Mouse (Mus musculus) midbrain, embryonic 12.5 days (tissue): ENCODE results near the gene Arhgef17. TPM values are rescaled to one million over a fixed set of nuclear protein-coding genes. Genes with fewer than 3 reads are reported as not detected.

Source experiments
- ATAC-seq: fragments of 200-750 bp; cut with Nextera tagmentation; 2 replicates; pipeline ENCODE4 v1.8.0; 2017; ENCODE audit warnings: low read depth, moderate TSS enrichment, moderate library complexity; ENCODE audit not compliant: low FRiP score
- H3K27ac ChIP-seq: fragments of 300-500 bp; sonication (generic); replicated peaks from 2 replicates; pipeline ENCODE4 v1.5.1; 2016; ENCODE audit warnings: mild to moderate bottlenecking
- H3K27me3 ChIP-seq: fragments of 300-500 bp; sonication (generic); 2 replicates; pipeline ENCODE4 v1.6.1; 2016; ENCODE audit warnings: mild to moderate bottlenecking
- H3K36me3 ChIP-seq: fragments of 300-500 bp; sonication (generic); 2 replicates; pipeline ENCODE4 v1.6.1; 2016
- H3K4me1 ChIP-seq: fragments of 300-500 bp; sonication (generic); 2 replicates; pipeline ENCODE4 v1.6.1; 2016
- H3K4me2 ChIP-seq: fragments of 300-500 bp; sonication (generic); replicated peaks from 2 replicates; pipeline ENCODE4 v1.6.1; 2016; ENCODE audit warnings: mild to moderate bottlenecking, moderate library complexity
- H3K4me3 ChIP-seq: fragments of 300-500 bp; sonication (generic); 2 replicates; pipeline ENCODE4 v1.5.1; 2016; ENCODE audit warnings: mild to moderate bottlenecking
- H3K9ac ChIP-seq: fragments of 300-500 bp; sonication (generic); replicated peaks from 2 replicates; pipeline ENCODE4 v1.6.1; 2016; ENCODE audit warnings: mild to moderate bottlenecking, moderate library complexity
- H3K9me3 ChIP-seq: fragments of 300-500 bp; sonication (generic); 2 replicates; pipeline ENCODE4 v1.6.1; 2016; ENCODE audit warnings: mild to moderate bottlenecking
- WGBS: fragments of 180-500 bp; shearing (Covaris S2); methylation state at CpG from one replicate; pipeline ENCODE4 v1.1.7; 2016; 5-methylcytosine and 5-hydroxymethylcytosine counted together
- polyA plus RNA-seq: library from polyadenylated mRNA; unstranded; fragments of >200 nt; fragmentation: Nextera tagmentation; extraction: Ambion mirVana; gene quantifications from 2 replicates; pipeline ENCODE4 v1.2.1, GENCODE M21; 2016

Arhgef17 gene
- polyA plus RNA-seq, 1 experiment from 2014 or later = 7.1 TPM

- H3K4me2 ChIP-seq = no peak overlapping the region
- no peak for ATAC-seq
- no peak overlapping the region for H3K9ac ChIP-seq
- WGBS = 97% methylated on average over 6 of the region's 6 CpGs
- no peaks in the 10 kb centered on the region for H3K27me3 ChIP-seq
- H3K27ac ChIP-seq = no peak overlapping the region
- H3K9me3 ChIP-seq = no peaks in the 10 kb centered on the region
- H3K36me3 ChIP-seq = peaks cover 28% of the 10 kb centered on the region
- H3K4me1 ChIP-seq = no peaks in the 10 kb centered on the region
- no peak overlapping the region for H3K4me3 ChIP-seq
These were observed 90.3 kb downstream of the Arhgef17 start for GRCm38 (mm10) chr7:100841608-100842007.

GRCm38 (mm10) chr7:100840906-100841305 is 91.0 kb downstream of the Arhgef17 start:
- no peak for ATAC-seq
- H3K36me3 ChIP-seq = peaks cover 33% of the 10 kb centered on the region
- H3K27me3 ChIP-seq = no peaks in the 10 kb centered on the region
- H3K4me2 ChIP-seq = no peak overlapping the region
- no peak overlapping the region for H3K4me3 ChIP-seq
- no peaks in the 10 kb centered on the region for H3K9me3 ChIP-seq
- H3K9ac ChIP-seq = no peak overlapping the region
- WGBS = 97% methylated on average over 1 of the region's 1 CpGs
- no peak overlapping the region for H3K27ac ChIP-seq
- no peaks in the 10 kb centered on the region for H3K4me1 ChIP-seq

- H3K36me3 ChIP-seq = peaks cover 43% of the 10 kb centered on the region
- H3K9ac ChIP-seq = no peak overlapping the region
- H3K27me3 ChIP-seq = no peaks in the 10 kb centered on the region
- H3K4me3 ChIP-seq = no peak overlapping the region
- H3K4me2 ChIP-seq = no peak overlapping the region
- 94% methylated on average over 6 of the region's 6 CpGs for WGBS
- H3K4me1 ChIP-seq = no peaks in the 10 kb centered on the region
- no peak overlapping the region for H3K27ac ChIP-seq
- no peak for ATAC-seq
- no peaks in the 10 kb centered on the region for H3K9me3 ChIP-seq
These were observed 92.1 kb downstream of the Arhgef17 start for GRCm38 (mm10) chr7:100839632-100840402.

GRCm38 (mm10) chr7:100837701-100838100 is 94.2 kb downstream of the Arhgef17 start:
- no peak overlapping the region for H3K9ac ChIP-seq
- no peaks in the 10 kb centered on the region for H3K4me1 ChIP-seq
- H3K27ac ChIP-seq = no peak overlapping the region
- H3K36me3 ChIP-seq = peaks cover 51% of the 10 kb centered on the region
- WGBS = 69% methylated on average over 1 of the region's 1 CpGs
- no peak overlapping the region for H3K4me3 ChIP-seq
- no peak for ATAC-seq
- H3K27me3 ChIP-seq = no peaks in the 10 kb centered on the region
- H3K9me3 ChIP-seq = no peaks in the 10 kb centered on the region
- H3K4me2 ChIP-seq = no peak overlapping the region

- peaks cover 46% of the 10 kb centered on the region for H3K36me3 ChIP-seq
These were observed 95.2 kb downstream of the Arhgef17 start for GRCm38 (mm10) chr7:100836657-100837056.

GRCm38 (mm10) chr7:100835711-100836110 is 96.2 kb downstream of the Arhgef17 start:
- no peak overlapping the region for H3K4me2 ChIP-seq
- H3K36me3 ChIP-seq = peaks cover 51% of the 10 kb centered on the region
- H3K4me1 ChIP-seq = no peaks in the 10 kb centered on the region
- no peak overlapping the region for H3K9ac ChIP-seq
- no peaks in the 10 kb centered on the region for H3K9me3 ChIP-seq
- no peaks in the 10 kb centered on the region for H3K27me3 ChIP-seq
- no peak overlapping the region for H3K4me3 ChIP-seq
- no peak for ATAC-seq
- 90% methylated on average over 6 of the region's 6 CpGs for WGBS
- H3K27ac ChIP-seq = no peak overlapping the region

More at GRCm38 (mm10) chr7:100836657-100837056, 95.2 kb downstream of the Arhgef17 start:
- no peak overlapping the region for H3K9ac ChIP-seq
- H3K4me1 ChIP-seq = no peaks in the 10 kb centered on the region
- H3K27ac ChIP-seq = no peak overlapping the region
- no peaks in the 10 kb centered on the region for H3K27me3 ChIP-seq
- ATAC-seq = no peak
- WGBS = 95% methylated on average over 10 of the region's 10 CpGs
- no peaks in the 10 kb centered on the region for H3K9me3 ChIP-seq
- no peak overlapping the region for H3K4me2 ChIP-seq
- H3K4me3 ChIP-seq = no peak overlapping the region

- 91% methylated on average over 7 of the region's 7 CpGs for WGBS
- H3K27me3 ChIP-seq = no peaks in the 10 kb centered on the region
- H3K27ac ChIP-seq = no peak overlapping the region
- no peaks in the 10 kb centered on the region for H3K9me3 ChIP-seq
- H3K4me3 ChIP-seq = no peak overlapping the region
- H3K36me3 ChIP-seq = peaks cover 51% of the 10 kb centered on the region
- H3K4me1 ChIP-seq = no peaks in the 10 kb centered on the region
- no peak overlapping the region for H3K4me2 ChIP-seq
- H3K9ac ChIP-seq = no peak overlapping the region
- ATAC-seq = no peak
These were observed 96.7 kb downstream of the Arhgef17 start for GRCm38 (mm10) chr7:100835168-100835567.

GRCm38 (mm10) chr7:100833859-100834258 is 98.0 kb downstream of the Arhgef17 start:
- Histone ChIP-seq H3K9me3 (no peaks in the 10 kb centered on the region), H3K9ac (no peak overlapping the region), H3K4me1 (no peaks in the 10 kb centered on the region), H3K4me2 (no peak overlapping the region), H3K36me3 (peaks cover 51% of the 10 kb centered on the region), H3K4me3 (no peak overlapping the region), H3K27me3 (no peaks in the 10 kb centered on the region), H3K27ac (no peak overlapping the region)
- ATAC-seq = no peak
- 92% methylated on average over 1 of the region's 1 CpGs for WGBS

GRCm38 (mm10) chr7:100828549-100828948 is 103.4 kb downstream of the Arhgef17 start:
- H3K36me3 ChIP-seq = peaks cover 27% of the 10 kb centered on the region
- no peaks in the 10 kb centered on the region for H3K9me3 ChIP-seq
- H3K27ac ChIP-seq = no peak overlapping the region
- H3K4me3 ChIP-seq = no peak overlapping the region
- no peaks in the 10 kb centered on the region for H3K4me1 ChIP-seq
- H3K9ac ChIP-seq = no peak overlapping the region
- no peaks in the 10 kb centered on the region for H3K27me3 ChIP-seq
- H3K4me2 ChIP-seq = no peak overlapping the region
- ATAC-seq = no peak
- WGBS = 87% methylated on average over 2 of the region's 2 CpGs

GRCm38 (mm10) chr7:100824661-100825060 is 107.2 kb downstream of the Arhgef17 start:
- no peak for ATAC-seq

More at GRCm38 (mm10) chr7:100824661-100825060, 107.2 kb downstream of the Arhgef17 start:
- Histone ChIP-seq H3K36me3 (peaks cover 15% of the 10 kb centered on the region; the same call in 1 of the 2 replicates), H3K4me3 (no peak overlapping the region), H3K4me1 (no peaks in the 10 kb centered on the region), H3K4me2 (no peak overlapping the region), H3K9ac (no peak overlapping the region), H3K27me3 (no peaks in the 10 kb centered on the region), H3K27ac (no peak overlapping the region), H3K9me3 (no peaks in the 10 kb centered on the region)
- WGBS = 94% methylated on average over 3 of the region's 3 CpGs
